Mouse (Mus musculus): ENCODE measurements around the gene Tecr. TPM values are rescaled to one million over a fixed set of nuclear protein-coding genes. Genes with fewer than 3 reads are reported as not detected.

Tecr gene
- polyA plus RNA-seq, 1 experiment from 2014 or later = 561 TPM

DNA sequence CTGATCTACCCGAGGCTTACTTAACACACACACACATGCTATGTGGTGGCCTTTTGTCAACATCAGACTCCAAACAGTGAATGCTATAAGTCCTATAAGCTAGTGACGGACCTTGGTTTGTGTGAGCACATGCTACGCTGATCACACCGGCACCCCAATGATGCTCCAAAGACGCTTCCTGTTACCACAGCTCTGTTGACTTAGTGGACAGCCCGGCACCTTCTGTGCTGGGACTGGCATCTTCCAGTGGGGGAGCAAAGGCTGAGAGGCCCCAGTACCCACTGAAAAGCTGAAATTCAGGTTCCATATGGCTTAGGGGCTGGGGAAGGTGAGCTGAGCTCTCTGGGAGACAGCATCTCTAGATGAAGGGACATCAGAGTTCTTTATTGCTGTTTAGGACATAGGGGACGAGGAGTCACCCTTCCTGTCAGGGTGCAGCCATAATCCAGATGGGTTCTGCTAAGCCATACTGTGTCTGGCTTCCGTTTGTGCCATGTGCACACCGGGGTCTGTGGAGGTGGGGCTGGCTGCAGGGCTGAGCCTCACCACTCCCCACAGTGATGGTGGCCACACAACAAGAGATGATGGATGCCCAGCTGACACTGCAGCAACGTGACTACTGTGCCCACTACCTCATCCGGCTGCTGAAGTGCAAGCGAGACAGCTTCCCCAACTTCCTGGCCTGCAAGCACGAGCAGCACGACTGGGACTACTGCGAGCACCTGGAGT, 37.3 kb downstream of the Tecr start:
- Histone ChIP-seq H3K27ac (no peak overlapping the region), H3K4me1 (peaks cover 16% of the 10 kb centered on the region), H3K4me3 (replicated peaks) (no peak overlapping the region), H3K4me2 (no peak overlapping the region), H3K27me3 (replicated peaks) (no peaks in the 10 kb centered on the region), H3K9ac (no peak overlapping the region), H3K36me3 (peaks cover 31% of the 10 kb centered on the region), H3K9me3 (no peaks in the 10 kb centered on the region)
- ATAC-seq (ENCODE audit: insufficient read depth, low FRiP score, low read depth) = no peak
- 80% methylated on average over 15 of the region's 15 CpGs for WGBS

DNA sequence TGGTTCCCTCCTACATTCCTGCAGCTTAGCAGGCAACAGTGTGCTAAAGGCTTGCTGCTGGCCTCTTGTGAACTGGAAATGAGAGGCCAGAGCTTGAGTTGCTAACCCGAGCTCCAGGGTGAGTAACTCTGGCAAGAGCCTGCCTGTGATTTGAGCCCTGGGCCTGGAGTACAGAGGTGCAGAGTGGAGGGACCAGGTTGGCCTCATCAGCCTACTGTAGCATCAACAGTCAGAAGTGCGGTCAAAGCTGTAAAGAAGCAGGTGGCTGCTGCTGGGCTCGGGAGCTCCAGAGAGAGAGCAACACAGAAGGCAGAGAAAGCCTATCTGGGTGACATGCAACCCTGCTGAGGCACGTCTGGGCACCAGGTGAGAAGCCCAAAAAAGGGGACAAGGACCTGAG, 38.6 kb downstream of the Tecr start:
- Histone ChIP-seq H3K4me2 (no peak overlapping the region), H3K27me3 (replicated peaks) (no peaks in the 10 kb centered on the region), H3K36me3 (peaks cover 31% of the 10 kb centered on the region), H3K4me1 (peaks cover 12% of the 10 kb centered on the region), H3K9ac (no peak overlapping the region), H3K27ac (no peak overlapping the region), H3K9me3 (no peaks in the 10 kb centered on the region), H3K4me3 (replicated peaks) (no peak overlapping the region)
- WGBS = 75% methylated on average over 4 of the region's 4 CpGs
- no peak for ATAC-seq (ENCODE audit: insufficient read depth, low FRiP score, low read depth)

GRCm38 (mm10) chr8:83568755-83569154, 39.0 kb downstream of the Tecr start:
- 79% methylated on average over 5 of the region's 5 CpGs for WGBS
- Histone ChIP-seq H3K4me2 (no peak overlapping the region), H3K9me3 (no peaks in the 10 kb centered on the region), H3K9ac (no peak overlapping the region), H3K36me3 (peaks cover 31% of the 10 kb centered on the region), H3K4me3 (replicated peaks) (no peak overlapping the region), H3K4me1 (peaks cover 12% of the 10 kb centered on the region), H3K27me3 (replicated peaks) (no peaks in the 10 kb centered on the region), H3K27ac (no peak overlapping the region)
- ATAC-seq (ENCODE audit: insufficient read depth, low FRiP score, low read depth) = no peak

GRCm38 (mm10) chr8:83568128-83568527, 39.6 kb downstream of the Tecr start:
- Histone ChIP-seq H3K27me3 (replicated peaks) (no peaks in the 10 kb centered on the region), H3K4me2 (no peak overlapping the region), H3K4me1 (peaks cover 12% of the 10 kb centered on the region), H3K9ac (no peak overlapping the region), H3K36me3 (peaks cover 26% of the 10 kb centered on the region), H3K9me3 (no peaks in the 10 kb centered on the region), H3K4me3 (replicated peaks) (peak overlapping the region; percentile 84; the same call in 1 of the 2 replicates), H3K27ac (no peak overlapping the region)
- no peak for ATAC-seq (ENCODE audit: insufficient read depth, low FRiP score, low read depth)
- 68% methylated on average over 5 of the region's 5 CpGs for WGBS

DNA sequence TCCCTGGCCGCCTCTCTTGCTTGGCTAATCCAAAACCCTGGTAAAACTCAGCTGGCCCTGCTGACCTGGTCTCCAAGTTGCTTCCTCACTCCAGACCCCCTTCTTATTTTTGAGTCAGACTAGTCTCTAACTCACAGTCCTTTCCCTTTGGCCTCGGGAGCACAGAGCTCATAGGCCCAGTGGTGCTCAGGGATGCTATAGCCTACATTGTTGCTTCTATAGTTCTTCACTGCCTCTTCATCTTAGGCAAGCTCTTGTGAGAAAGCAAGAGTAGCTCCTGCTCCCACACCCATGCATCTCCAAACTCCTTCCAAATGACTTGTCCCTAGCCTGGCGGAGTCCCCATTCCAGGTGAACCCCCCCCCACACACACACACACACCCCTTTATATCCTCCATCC, 40.1 kb downstream of the Tecr start:
- 0 out of 2 replicates have a peak overlapping the region, but pooled peaks have one; percentile 77 for H3K9ac ChIP-seq
- H3K4me1 ChIP-seq = peaks cover 12% of the 10 kb centered on the region
- H3K9me3 ChIP-seq = no peaks in the 10 kb centered on the region
- H3K27me3 ChIP-seq (replicated peaks) = no peaks in the 10 kb centered on the region
- peak overlapping the region; percentile 89 for H3K4me2 ChIP-seq
- peaks cover 23% of the 10 kb centered on the region for H3K36me3 ChIP-seq
- ATAC-seq (ENCODE audit: insufficient read depth, low FRiP score, low read depth) = no peak
- 53% methylated on average over 3 of the region's 3 CpGs for WGBS
- H3K27ac ChIP-seq = no peak overlapping the region
- peak overlapping the region; percentile 84 for H3K4me3 ChIP-seq (replicated peaks)

GRCm38 (mm10) chr8:83566469-83567395, 41.0 kb downstream of the Tecr start, which contains the start of gene Ndufb7:
Ndufb7 (plus strand) TSS chr8:83566671.
- no peaks in the 10 kb centered on the region for H3K9me3 ChIP-seq
- under 1% methylated on average over 48 of the region's 48 CpGs for WGBS
- peak; percentile 77 for ATAC-seq (ENCODE audit: insufficient read depth, low FRiP score, low read depth)

GRCm38 (mm10) chr8:83565731-83566375, 41.9 kb downstream of the Tecr start:
- H3K27ac ChIP-seq = no peak overlapping the region
- no peak overlapping the region for H3K4me3 ChIP-seq (replicated peaks)
- no peak for ATAC-seq (ENCODE audit: insufficient read depth, low FRiP score, low read depth)
- no peak overlapping the region for H3K9ac ChIP-seq
- WGBS = 73% methylated on average over 9 of the region's 9 CpGs
- no peaks in the 10 kb centered on the region for H3K27me3 ChIP-seq (replicated peaks)
- H3K4me1 ChIP-seq = peaks cover 12% of the 10 kb centered on the region
- no peaks in the 10 kb centered on the region for H3K9me3 ChIP-seq
- peak overlapping the region; percentile 89; the same call in 1 of the 2 replicates for H3K4me2 ChIP-seq
- H3K36me3 ChIP-seq = peaks cover 9% of the 10 kb centered on the region; the same call in 1 of the 2 replicates

More at GRCm38 (mm10) chr8:83566469-83567395, 41.0 kb downstream of the Tecr start, which contains the start of gene Ndufb7:
- peaks cover 14% of the 10 kb centered on the region for H3K36me3 ChIP-seq
- H3K4me3 ChIP-seq (replicated peaks) = peak within 1 kb of the TSS; percentile 84
- peak within 1 kb of the TSS; percentile 89 for H3K4me2 ChIP-seq
- H3K4me1 ChIP-seq = peaks cover 12% of the 10 kb centered on the region
- peak within 1 kb of the TSS; percentile 77 for H3K9ac ChIP-seq
- no peaks in the 10 kb centered on the region for H3K27me3 ChIP-seq (replicated peaks)
- peak within 1 kb of the TSS; percentile 70; the same call in 1 of the 2 replicates for H3K27ac ChIP-seq

DNA sequence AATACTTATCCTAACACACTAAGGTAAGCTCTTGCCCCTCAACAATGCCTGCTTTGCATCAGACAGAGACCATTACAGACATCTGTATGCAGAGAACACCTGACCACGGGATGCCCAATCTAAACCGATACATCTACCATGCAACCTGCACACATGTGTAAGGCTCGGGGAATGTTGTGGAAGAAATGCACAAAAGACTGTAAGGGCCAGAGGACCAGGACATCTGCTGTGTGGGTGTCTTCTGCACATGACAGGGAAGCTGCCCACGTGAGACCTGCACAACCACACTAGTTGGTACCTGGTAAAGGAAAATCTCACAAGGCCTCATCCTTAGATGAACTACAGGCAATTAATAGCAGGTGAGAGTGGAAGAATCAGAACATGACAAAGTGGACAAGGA, 44.5 kb downstream of the Tecr start:
- H3K4me2 ChIP-seq = no peak overlapping the region
- H3K9me3 ChIP-seq = no peaks in the 10 kb centered on the region
- H3K4me3 ChIP-seq (replicated peaks) = no peak overlapping the region
- H3K36me3 ChIP-seq = no peaks in the 10 kb centered on the region
- H3K27ac ChIP-seq = no peak overlapping the region
- H3K4me1 ChIP-seq = peaks cover 8% of the 10 kb centered on the region
- no peaks in the 10 kb centered on the region for H3K27me3 ChIP-seq (replicated peaks)
- H3K9ac ChIP-seq = no peak overlapping the region
- ATAC-seq (ENCODE audit: insufficient read depth, low FRiP score, low read depth) = no peak
- 71% methylated on average over 4 of the region's 4 CpGs for WGBS

- H3K4me2 ChIP-seq = no peak overlapping the region
- peaks cover 3% of the 10 kb centered on the region for H3K4me1 ChIP-seq
- no peaks in the 10 kb centered on the region for H3K27me3 ChIP-seq (replicated peaks)
- no peak for ATAC-seq (ENCODE audit: insufficient read depth, low FRiP score, low read depth)
- no peak overlapping the region for H3K27ac ChIP-seq
- no peaks in the 10 kb centered on the region for H3K9me3 ChIP-seq
- 71% methylated on average over 3 of the region's 3 CpGs for WGBS
- no peak overlapping the region for H3K9ac ChIP-seq
- H3K4me3 ChIP-seq (replicated peaks) = no peak overlapping the region
- no peaks in the 10 kb centered on the region for H3K36me3 ChIP-seq
Measured at GRCm38 (mm10) chr8:83562669-83563068, 45.1 kb downstream of the Tecr start.

GRCm38 (mm10) chr8:83535736-83536135, 72.0 kb downstream of the Tecr start, which contains the start of gene Olfr370:
Olfr370 (plus strand) TSS chr8:83535780.
- ATAC-seq (ENCODE audit: insufficient read depth, low FRiP score, low read depth) = no peak
- WGBS = 68% methylated on average over 3 of the region's 3 CpGs

GRCm38 (mm10) chr8:83534802-83535201, 73.0 kb downstream of the Tecr start:
- Histone ChIP-seq H3K4me2 (no peak overlapping the region), H3K36me3 (no peaks in the 10 kb centered on the region), H3K4me3 (replicated peaks) (no peak overlapping the region), H3K9ac (no peak overlapping the region), H3K27me3 (replicated peaks) (no peaks in the 10 kb centered on the region), H3K9me3 (no peaks in the 10 kb centered on the region), H3K27ac (no peak overlapping the region), H3K4me1 (no peaks in the 10 kb centered on the region)
- ATAC-seq (ENCODE audit: insufficient read depth, low FRiP score, low read depth) = no peak
- 76% methylated on average over 2 of the region's 2 CpGs for WGBS

More at GRCm38 (mm10) chr8:83535736-83536135, 72.0 kb downstream of the Tecr start, which contains the start of gene Olfr370:
- Histone ChIP-seq H3K9me3 (no peaks in the 10 kb centered on the region), H3K4me1 (no peaks in the 10 kb centered on the region), H3K9ac (no peak within 1 kb of the TSS), H3K4me2 (no peak within 1 kb of the TSS), H3K27me3 (replicated peaks) (no peaks in the 10 kb centered on the region), H3K27ac (no peak within 1 kb of the TSS), H3K36me3 (no peaks in the 10 kb centered on the region), H3K4me3 (replicated peaks) (no peak within 1 kb of the TSS)

All from stomach, embryonic 15.5 days (tissue).